Mouse (Mus musculus) gonadal fat pad, adult 2 months (tissue): ENCODE data around the gene Samd1. TPM values are rescaled to one million over a fixed set of nuclear protein-coding genes. Genes with fewer than 3 reads are reported as not detected.

Experiments
- polyA plus RNA-seq: library from polyadenylated mRNA; depleted of rRNA; stranded (reverse); fragments of >200 nt; gene quantifications from 2 replicates; pipeline ENCODE4 v1.2.3, GENCODE M21; 2012; rRNA removed

The Samd1 gene
- polyA plus RNA-seq, 1 experiment: 36.3 TPM

Other genes with a start within 250 kb of the Samd1 start
- gene Adgrl1, start 97.6 kb upstream of the Samd1 start, polyA plus RNA-seq: 66.4 and 70.0 TPM in 2 replicates
- gene Gm10644, start 42.5 kb upstream of the Samd1 start, polyA plus RNA-seq: 3.2 and 3.3 TPM in 2 replicates
- 3.9 and 6.3 TPM in 2 replicates for gene Asf1b, start 42.2 kb upstream of the Samd1 start, polyA plus RNA-seq
- gene Prkaca, start 24.7 kb upstream of the Samd1 start, polyA plus RNA-seq: 127 and 129 TPM in 2 replicates
- gene 1700067K01Rik, start 3.8 kb downstream of the Samd1 start, polyA plus RNA-seq: 0.28 TPM in 2 replicates
- 0.86 and 1.1 TPM in 2 replicates for gene 2210011C24Rik, start 14.5 kb downstream of the Samd1 start, polyA plus RNA-seq
- gene Palm3, start 23.8 kb downstream of the Samd1 start, polyA plus RNA-seq: 0.49 and 1.0 TPM in 2 replicates
- gene Il27ra, start 44.9 kb downstream of the Samd1 start, polyA plus RNA-seq: 2.3 and 3.1 TPM in 2 replicates
- 0.24 TPM in 1 of 2 replicates, not detected in the other for gene Rln3, start 47.3 kb downstream of the Samd1 start, polyA plus RNA-seq
- 0.97 and 1.3 TPM in 2 replicates for gene Gm10643, start 67.5 kb downstream of the Samd1 start, polyA plus RNA-seq
- 13.2 and 16.8 TPM in 2 replicates for gene Rfx1, start 69.2 kb downstream of the Samd1 start, polyA plus RNA-seq
- 22.0 and 28.8 TPM in 2 replicates for gene Dcaf15, start 107.1 kb downstream of the Samd1 start, polyA plus RNA-seq
- gene Podnl1, start 128.3 kb downstream of the Samd1 start, polyA plus RNA-seq: 0.51 and 0.81 TPM in 2 replicates
- gene Cc2d1a, start 150.3 kb downstream of the Samd1 start, polyA plus RNA-seq: 25.4 and 25.7 TPM in 2 replicates
- 2.4 TPM in 2 replicates for gene 4930432K21Rik, start 150.4 kb downstream of the Samd1 start, polyA plus RNA-seq
- gene Nanos3, start 187.5 kb downstream of the Samd1 start, polyA plus RNA-seq: 0.95 and 1.4 TPM in 2 replicates
- gene Zswim4, start 239.4 kb downstream of the Samd1 start, polyA plus RNA-seq: 9.3 and 10.0 TPM in 2 replicates